Mouse (Mus musculus): ENCODE results near the gene Inpp5a. TPM values are rescaled to one million over a fixed set of nuclear protein-coding genes. Genes with fewer than 3 reads are reported as not detected.

Inpp5a gene
- polyA plus RNA-seq, 1 experiment from 2014 or later, result 28.4 TPM

DNA sequence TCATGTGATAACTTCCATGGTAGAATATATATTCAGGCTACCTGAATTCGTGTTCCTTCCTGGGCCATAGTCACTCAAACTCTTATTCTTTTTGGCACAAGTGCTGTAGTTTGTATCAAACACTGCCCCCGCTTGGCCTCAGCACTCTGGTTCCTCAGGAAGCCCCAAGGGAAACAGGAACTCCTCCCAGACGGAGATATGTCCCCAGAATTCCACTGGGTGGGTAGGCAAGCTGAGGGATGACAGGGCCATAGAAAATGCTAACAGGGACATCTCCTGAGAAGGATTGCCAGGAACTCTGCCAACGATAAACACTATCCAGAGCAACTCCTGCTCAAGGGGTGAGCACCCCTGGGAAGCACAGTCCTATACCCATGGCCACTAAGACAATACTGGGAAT, 22.4 kb upstream of the Inpp5a start:
- no peak overlapping the region for H3K9ac ChIP-seq (ENCODE audit: low read length)
- H3K4me2 ChIP-seq (ENCODE audit: low read depth), result no peak overlapping the region
- H3K4me3 ChIP-seq (ENCODE audit: low read depth, low read length), result no peak overlapping the region
- DNase-seq (ENCODE audit: low spot score) (no peak), ATAC-seq (ENCODE audit: insufficient read depth, low FRiP score, low TSS enrichment) (no peak)
- H3K27me3 ChIP-seq (ENCODE audit: control insufficient read depth, insufficient read depth, low read length), result no peaks in the 10 kb centered on the region
- H3K27ac ChIP-seq (ENCODE audit: low read depth, low read length), result no peak overlapping the region
- H3K9me3 ChIP-seq (ENCODE audit: control insufficient read depth, low read length), result no peaks in the 10 kb centered on the region
- 72% methylated on average over 4 of the region's 4 CpGs for WGBS
- H3K36me3 ChIP-seq (ENCODE audit: control insufficient read depth, insufficient read depth, low read length), result no peaks in the 10 kb centered on the region
- H3K4me1 ChIP-seq (ENCODE audit: control insufficient read depth, insufficient read depth, low read length), result peaks cover 24% of the 10 kb centered on the region

DNA sequence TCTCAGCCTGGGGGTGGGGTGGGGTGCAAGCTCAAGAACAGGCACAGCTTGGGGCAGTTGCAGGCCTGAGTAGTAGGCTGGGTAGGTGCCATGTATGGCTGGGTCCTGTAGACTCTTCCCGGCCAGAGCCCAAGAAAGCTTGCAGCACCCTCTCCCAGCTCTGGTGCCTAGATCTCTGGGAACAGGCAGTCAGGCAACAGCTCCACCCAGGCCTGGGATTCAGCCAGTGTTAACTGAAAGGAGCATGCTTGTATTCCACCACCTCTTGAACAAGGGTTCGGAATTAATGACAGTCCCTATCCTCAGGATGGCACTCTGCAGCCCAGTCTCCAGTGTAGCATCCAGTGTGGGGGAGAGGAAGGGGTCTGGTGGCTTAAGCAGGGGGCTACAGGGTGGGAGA, 20.7 kb upstream of the Inpp5a start:
- H3K4me1 ChIP-seq (ENCODE audit: control insufficient read depth, insufficient read depth, low read length), result peaks cover 15% of the 10 kb centered on the region
- H3K4me2 ChIP-seq (ENCODE audit: low read depth), result no peak overlapping the region
- no peak overlapping the region for H3K27ac ChIP-seq (ENCODE audit: low read depth, low read length)
- whole genome bisulfite sequencing, result 86% methylated on average over 2 of the region's 2 CpGs
- no peaks in the 10 kb centered on the region for H3K9me3 ChIP-seq (ENCODE audit: control insufficient read depth, low read length)
- DNase-seq (ENCODE audit: low spot score) (no peak), ATAC-seq (ENCODE audit: insufficient read depth, low FRiP score, low TSS enrichment) (no peak)
- no peak overlapping the region for H3K4me3 ChIP-seq (ENCODE audit: low read depth, low read length)
- no peaks in the 10 kb centered on the region for H3K36me3 ChIP-seq (ENCODE audit: control insufficient read depth, insufficient read depth, low read length)
- H3K9ac ChIP-seq (ENCODE audit: low read length), result no peak overlapping the region
- H3K27me3 ChIP-seq (ENCODE audit: control insufficient read depth, insufficient read depth, low read length), result no peaks in the 10 kb centered on the region

DNA sequence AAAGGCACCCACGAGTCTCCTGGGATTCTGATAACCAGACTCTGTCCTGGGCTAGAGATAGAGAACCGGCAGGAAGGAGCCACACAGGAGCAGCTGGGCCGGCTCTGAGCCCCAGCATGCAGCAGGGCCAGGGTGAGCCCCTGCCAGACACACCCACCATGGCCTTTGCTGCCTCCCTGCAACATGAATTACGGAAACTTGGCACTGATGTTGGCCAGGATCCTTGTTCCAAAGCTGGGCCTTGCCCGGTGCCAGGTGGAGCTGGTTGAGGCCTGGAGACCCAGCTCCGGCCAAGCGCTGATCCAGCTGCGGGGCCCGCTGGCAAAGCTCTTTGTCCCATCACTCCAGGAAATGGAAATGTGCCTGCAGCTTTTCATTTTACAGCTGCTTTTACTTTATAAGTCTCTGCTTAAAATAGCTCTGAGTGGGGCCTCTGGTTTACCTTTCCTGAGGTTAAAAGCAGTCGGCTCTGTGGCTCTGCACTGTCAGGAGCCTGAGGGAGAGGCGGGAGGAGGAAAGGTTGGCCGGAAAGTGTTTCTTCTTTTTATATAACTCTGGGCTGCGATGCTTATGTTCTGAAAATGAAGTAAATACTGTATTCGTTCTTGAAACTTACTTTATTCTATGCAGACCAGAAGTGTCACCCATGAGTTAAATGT, 20.1 kb upstream of the Inpp5a start:
- Histone ChIP-seq H3K4me2 (ENCODE audit: low read depth) (no peak overlapping the region), H3K4me1 (ENCODE audit: control insufficient read depth, insufficient read depth, low read length) (peaks cover 9% of the 10 kb centered on the region), H3K36me3 (ENCODE audit: control insufficient read depth, insufficient read depth, low read length) (no peaks in the 10 kb centered on the region), H3K27me3 (ENCODE audit: control insufficient read depth, insufficient read depth, low read length) (no peaks in the 10 kb centered on the region), H3K9ac (ENCODE audit: low read length) (no peak overlapping the region), H3K27ac (ENCODE audit: low read depth, low read length) (no peak overlapping the region), H3K9me3 (ENCODE audit: control insufficient read depth, low read length) (no peaks in the 10 kb centered on the region), H3K4me3 (ENCODE audit: low read depth, low read length) (no peak overlapping the region)
- 73% methylated on average over 14 of the region's 14 CpGs for WGBS
- DNase-seq (ENCODE audit: low spot score), result no peak
- no peak for ATAC-seq (ENCODE audit: insufficient read depth, low FRiP score, low TSS enrichment)

DNA sequence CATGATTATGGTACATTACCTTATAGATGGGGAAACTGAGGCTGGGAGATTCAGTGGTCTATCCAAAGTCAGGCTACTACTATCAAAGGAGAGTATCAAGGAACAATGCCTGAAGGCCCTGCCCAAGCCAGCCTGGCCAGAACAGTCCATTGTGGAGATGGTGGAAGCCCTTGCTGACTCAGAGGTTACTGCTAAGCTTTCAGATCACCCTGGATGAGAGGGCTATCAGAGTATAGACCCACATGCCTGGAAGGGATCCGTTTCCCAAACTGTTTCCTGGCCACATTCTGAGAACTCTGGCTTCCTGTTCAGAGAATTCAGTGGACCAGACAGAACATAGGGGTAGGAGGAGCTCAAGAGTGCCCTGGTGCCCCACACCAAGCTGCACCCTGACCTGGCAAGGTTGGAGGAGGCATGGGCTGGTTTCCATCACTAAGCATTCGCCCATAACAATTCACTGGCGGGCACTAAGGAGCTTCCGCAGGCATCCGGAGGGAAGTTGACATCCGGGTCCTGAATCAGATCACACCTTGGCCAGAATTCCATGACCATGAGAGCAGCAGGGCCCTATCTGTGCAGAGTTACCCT, 19.3 kb upstream of the Inpp5a start:
- H3K27ac ChIP-seq (ENCODE audit: low read depth, low read length), result no peak overlapping the region
- ATAC-seq (ENCODE audit: insufficient read depth, low FRiP score, low TSS enrichment) (no peak), DNase-seq (ENCODE audit: low spot score) (no peak)
- no peak overlapping the region for H3K9ac ChIP-seq (ENCODE audit: low read length)
- no peak overlapping the region for H3K4me3 ChIP-seq (ENCODE audit: low read depth, low read length)
- H3K27me3 ChIP-seq (ENCODE audit: control insufficient read depth, insufficient read depth, low read length), result no peaks in the 10 kb centered on the region
- peaks cover 1% of the 10 kb centered on the region for H3K4me1 ChIP-seq (ENCODE audit: control insufficient read depth, insufficient read depth, low read length)
- no peak overlapping the region for H3K4me2 ChIP-seq (ENCODE audit: low read depth)
- no peaks in the 10 kb centered on the region for H3K36me3 ChIP-seq (ENCODE audit: control insufficient read depth, insufficient read depth, low read length)
- no peaks in the 10 kb centered on the region for H3K9me3 ChIP-seq (ENCODE audit: control insufficient read depth, low read length)
- WGBS, result 94% methylated on average over 6 of the region's 6 CpGs

DNA sequence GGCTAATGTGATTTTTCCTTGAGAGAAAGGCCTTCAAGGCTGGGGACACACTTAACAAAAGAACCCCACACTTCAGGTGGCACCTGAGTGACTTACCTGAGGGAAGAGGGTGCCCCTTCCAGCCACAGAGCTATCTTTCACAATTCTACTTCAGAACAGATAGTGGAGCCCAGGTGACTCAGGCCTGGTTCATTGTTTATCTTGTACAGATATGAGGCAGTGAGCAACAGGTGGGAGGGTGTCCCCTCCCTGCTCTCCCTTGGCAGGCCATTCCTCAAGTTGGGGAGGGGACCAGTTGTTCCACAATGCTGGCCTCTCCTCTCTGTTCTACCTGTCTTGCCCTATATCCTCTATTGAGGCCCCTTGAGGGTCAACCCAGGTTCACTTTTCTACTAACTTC, 17.5 kb upstream of the Inpp5a start:
- Histone ChIP-seq H3K27ac (ENCODE audit: low read depth, low read length) (no peak overlapping the region), H3K27me3 (ENCODE audit: control insufficient read depth, insufficient read depth, low read length) (no peaks in the 10 kb centered on the region), H3K4me1 (ENCODE audit: control insufficient read depth, insufficient read depth, low read length) (no peaks in the 10 kb centered on the region), H3K36me3 (ENCODE audit: control insufficient read depth, insufficient read depth, low read length) (no peaks in the 10 kb centered on the region), H3K4me3 (ENCODE audit: low read depth, low read length) (no peak overlapping the region), H3K9ac (ENCODE audit: low read length) (no peak overlapping the region), H3K4me2 (ENCODE audit: low read depth) (no peak overlapping the region), H3K9me3 (ENCODE audit: control insufficient read depth, low read length) (no peaks in the 10 kb centered on the region)
- DNase-seq (ENCODE audit: low spot score) (no peak), ATAC-seq (ENCODE audit: insufficient read depth, low FRiP score, low TSS enrichment) (no peak)

DNA sequence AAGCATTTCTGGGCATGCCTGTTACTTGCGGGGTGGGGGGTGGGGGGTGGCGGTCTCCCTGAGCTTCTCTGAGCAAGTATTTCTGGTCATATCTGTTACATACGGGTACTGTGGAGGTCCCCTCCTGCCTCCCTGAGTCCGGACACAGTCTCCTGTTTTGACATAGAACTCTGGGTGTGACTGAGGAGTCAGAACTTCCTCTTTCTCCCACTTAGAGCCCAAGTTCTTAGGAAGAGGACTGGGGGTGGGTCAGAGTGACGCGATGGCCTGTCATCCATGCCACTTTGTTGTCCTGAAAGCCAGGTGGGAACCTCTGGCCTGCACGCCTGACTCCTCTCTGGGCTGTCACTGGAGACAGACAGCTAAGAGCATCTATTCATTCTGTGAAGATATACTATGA, 11.5 kb upstream of the Inpp5a start:
- Histone ChIP-seq H3K9me3 (ENCODE audit: control insufficient read depth, low read length) (no peaks in the 10 kb centered on the region), H3K4me1 (ENCODE audit: control insufficient read depth, insufficient read depth, low read length) (no peaks in the 10 kb centered on the region), H3K27me3 (ENCODE audit: control insufficient read depth, insufficient read depth, low read length) (no peaks in the 10 kb centered on the region), H3K4me3 (ENCODE audit: low read depth, low read length) (no peak overlapping the region), H3K9ac (ENCODE audit: low read length) (no peak overlapping the region), H3K27ac (ENCODE audit: low read depth, low read length) (no peak overlapping the region), H3K36me3 (ENCODE audit: control insufficient read depth, insufficient read depth, low read length) (no peaks in the 10 kb centered on the region), H3K4me2 (ENCODE audit: low read depth) (no peak overlapping the region)
- 80% methylated on average over 7 of the region's 7 CpGs for WGBS
- DNase-seq (ENCODE audit: low spot score) (no peak), ATAC-seq (ENCODE audit: insufficient read depth, low FRiP score, low TSS enrichment) (no peak)

DNA sequence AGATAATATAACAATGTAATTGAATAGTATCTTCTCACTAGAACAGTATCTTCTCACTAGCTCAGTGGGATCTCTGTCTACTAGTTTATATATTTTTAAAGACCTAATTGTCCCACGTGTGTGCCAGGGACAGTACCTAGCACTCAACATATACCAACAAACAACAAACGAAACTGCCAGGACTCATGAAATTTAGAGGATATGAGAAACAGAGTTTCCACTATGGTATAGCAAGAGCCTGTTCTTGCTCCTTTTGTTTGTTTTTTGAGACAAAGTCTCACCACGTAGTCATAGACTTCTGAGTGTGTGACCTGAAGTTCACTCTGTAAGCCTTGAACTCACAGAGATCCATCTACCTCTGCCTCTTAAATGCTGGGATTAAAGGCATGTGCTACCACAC, 10.6 kb upstream of the Inpp5a start:
- DNase-seq (ENCODE audit: low spot score), result no peak
- Histone ChIP-seq H3K4me2 (ENCODE audit: low read depth) (no peak overlapping the region), H3K27me3 (ENCODE audit: control insufficient read depth, insufficient read depth, low read length) (no peaks in the 10 kb centered on the region), H3K27ac (ENCODE audit: low read depth, low read length) (no peak overlapping the region), H3K4me3 (ENCODE audit: low read depth, low read length) (no peak overlapping the region), H3K4me1 (ENCODE audit: control insufficient read depth, insufficient read depth, low read length) (no peaks in the 10 kb centered on the region), H3K9ac (ENCODE audit: low read length) (no peak overlapping the region), H3K36me3 (ENCODE audit: control insufficient read depth, insufficient read depth, low read length) (no peaks in the 10 kb centered on the region), H3K9me3 (ENCODE audit: control insufficient read depth, low read length) (no peaks in the 10 kb centered on the region)
- WGBS, result 91% methylated on average over 3 of the region's 3 CpGs
- no peak for ATAC-seq (ENCODE audit: insufficient read depth, low FRiP score, low TSS enrichment)

DNA sequence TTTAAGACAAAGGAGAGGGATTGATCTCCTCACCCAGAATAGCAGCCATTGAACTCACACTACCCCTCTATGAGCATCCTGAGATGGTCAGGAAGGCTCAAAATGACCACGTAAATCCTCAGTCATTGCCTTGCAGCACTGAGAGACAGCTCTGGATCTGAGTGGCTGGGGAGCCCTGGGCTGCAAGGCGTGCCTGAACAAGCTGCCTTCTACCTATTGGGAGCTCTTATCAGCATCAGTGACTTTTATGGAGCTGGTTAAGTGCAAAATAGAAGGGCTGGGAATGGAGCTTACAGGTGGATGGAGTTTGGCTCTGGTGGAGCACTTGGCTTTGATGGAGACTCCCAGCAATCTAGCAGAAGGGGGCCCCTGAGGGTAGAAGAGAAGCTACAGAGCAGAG, 9.2 kb upstream of the Inpp5a start:
- Histone ChIP-seq H3K9ac (ENCODE audit: low read length) (no peak overlapping the region), H3K9me3 (ENCODE audit: control insufficient read depth, low read length) (no peaks in the 10 kb centered on the region), H3K27ac (ENCODE audit: low read depth, low read length) (no peak overlapping the region), H3K27me3 (ENCODE audit: control insufficient read depth, insufficient read depth, low read length) (no peaks in the 10 kb centered on the region), H3K36me3 (ENCODE audit: control insufficient read depth, insufficient read depth, low read length) (no peaks in the 10 kb centered on the region), H3K4me1 (ENCODE audit: control insufficient read depth, insufficient read depth, low read length) (no peaks in the 10 kb centered on the region), H3K4me2 (ENCODE audit: low read depth) (no peak overlapping the region), H3K4me3 (ENCODE audit: low read depth, low read length) (no peak overlapping the region)
- WGBS, result 81% methylated on average over 2 of the region's 2 CpGs
- no peak for ATAC-seq (ENCODE audit: insufficient read depth, low FRiP score, low TSS enrichment)
- DNase-seq (ENCODE audit: low spot score), result no peak

DNA sequence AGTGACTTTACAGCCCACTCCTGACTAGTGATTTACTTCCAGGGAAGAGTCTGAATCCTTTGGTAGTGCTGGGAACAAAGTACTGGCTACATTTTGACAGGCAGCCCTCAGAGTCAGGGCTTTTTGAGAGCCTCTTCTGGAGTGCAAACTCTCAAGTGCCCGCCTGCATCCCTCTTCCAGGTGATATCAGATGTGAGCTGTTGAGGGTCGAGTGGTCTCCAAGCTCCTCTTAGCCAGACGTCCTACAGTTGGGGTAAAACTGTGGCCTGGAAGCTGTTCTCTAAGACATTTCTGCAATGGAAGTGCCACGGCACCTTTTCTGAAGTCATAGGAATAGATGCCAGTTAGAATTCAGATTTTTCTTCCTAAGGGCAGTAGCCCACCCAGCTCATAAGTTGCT, 8.7 kb upstream of the Inpp5a start:
- no peaks in the 10 kb centered on the region for H3K9me3 ChIP-seq (ENCODE audit: control insufficient read depth, low read length)
- H3K27me3 ChIP-seq (ENCODE audit: control insufficient read depth, insufficient read depth, low read length), result no peaks in the 10 kb centered on the region
- no peak overlapping the region for H3K4me3 ChIP-seq (ENCODE audit: low read depth, low read length)
- ATAC-seq (ENCODE audit: insufficient read depth, low FRiP score, low TSS enrichment) (no peak), DNase-seq (ENCODE audit: low spot score) (no peak)
- H3K4me1 ChIP-seq (ENCODE audit: control insufficient read depth, insufficient read depth, low read length), result no peaks in the 10 kb centered on the region
- no peak overlapping the region for H3K4me2 ChIP-seq (ENCODE audit: low read depth)
- no peak overlapping the region for H3K27ac ChIP-seq (ENCODE audit: low read depth, low read length)
- no peaks in the 10 kb centered on the region for H3K36me3 ChIP-seq (ENCODE audit: control insufficient read depth, insufficient read depth, low read length)
- H3K9ac ChIP-seq (ENCODE audit: low read length), result no peak overlapping the region
- WGBS, result 82% methylated on average over 4 of the region's 4 CpGs

All from neural tube, embryonic 11.5 days (tissue).